Mouse (Mus musculus): ENCODE results near the gene Pdzrn4. TPM values are rescaled to one million over a fixed set of nuclear protein-coding genes. Genes with fewer than 3 reads are reported as not detected.
A peak's percentile ranks its signal among the peaks of the same experiment; 100 is the strongest.
"Not testable (repeated sequence)": the region's sequence is repeated elsewhere in the genome, so short reads cannot be mapped to it uniquely, and the experiment has no call there.

The Pdzrn4 gene
- polyA plus RNA-seq (2012; rRNA removed) = 1.4 and 1.8 TPM in 2 replicates
- 1.9 and 3.1 TPM in 2 replicates for polyA plus RNA-seq (2014; fragmentation: Nextera tagmentation; extraction: Ambion mirVana)

- Histone ChIP-seq H3K9ac (ENCODE audit: low read depth, low read length, severe bottlenecking) (peak within 1 kb of the TSS; percentile 56), H3K27me3 (ENCODE audit: control insufficient read depth, insufficient read depth, low read length) (peaks cover 27% of the 10 kb centered on the region), H3K4me1 (ENCODE audit: control insufficient read depth, insufficient read depth, low read length) (peaks cover 8% of the 10 kb centered on the region; the same call in 1 of the 2 replicates), H3K9me3 (ENCODE audit: control insufficient read depth, low read length) (no peaks in the 10 kb centered on the region), H3K36me3 (ENCODE audit: control insufficient read depth, insufficient read depth, low read length) (no peaks in the 10 kb centered on the region), H3K4me2 (replicated peaks; ENCODE audit: low read depth, low read length, severe bottlenecking) (peak within 1 kb of the TSS; percentile 95), H3K4me3 (replicated peaks; ENCODE audit: low read length) (peak within 1 kb of the TSS; percentile 57), H3K27ac (replicated peaks; ENCODE audit: low read depth, low read length) (no peak within 1 kb of the TSS)
- WGBS = under 1% methylated on average over 57 of the region's 65 CpGs
- no peak for TF ChIP-seq POLR2A (IDR thresholded peaks at IDR 0.05; ENCODE audit: borderline replicate concordance, extremely low read depth, insufficient read depth, insufficient read length)
- DNase-seq (ENCODE audit: low spot score) = no peak
- peak; percentile 43; the same call in 1 of the 2 replicates for ATAC-seq (ENCODE audit: low FRiP score, low read depth)
These were observed at the start of gene Pdzrn4 for GRCm38 (mm10) chr15:92396770-92397608. TSS of gene Pdzrn4 (plus strand) at chr15:92396881.

- no peak for TF ChIP-seq POLR2A (IDR thresholded peaks at IDR 0.05; ENCODE audit: borderline replicate concordance, extremely low read depth, insufficient read depth, insufficient read length)
- no peaks in the 10 kb centered on the region for H3K36me3 ChIP-seq (ENCODE audit: control insufficient read depth, insufficient read depth, low read length)
- no peak for DNase-seq (ENCODE audit: low spot score)
- H3K27ac ChIP-seq (replicated peaks; ENCODE audit: low read depth, low read length) = no peak overlapping the region
- H3K9me3 ChIP-seq (ENCODE audit: control insufficient read depth, low read length) = no peaks in the 10 kb centered on the region
- ATAC-seq (ENCODE audit: low FRiP score, low read depth) = no peak
- H3K27me3 ChIP-seq (ENCODE audit: control insufficient read depth, insufficient read depth, low read length) = no peaks in the 10 kb centered on the region
- 36% methylated on average over 4 of the region's 4 CpGs for WGBS
- no peak overlapping the region for H3K4me2 ChIP-seq (replicated peaks; ENCODE audit: low read depth, low read length, severe bottlenecking)
- H3K9ac ChIP-seq (ENCODE audit: low read depth, low read length, severe bottlenecking) = no peak overlapping the region
- H3K4me1 ChIP-seq (ENCODE audit: control insufficient read depth, insufficient read depth, low read length) = no peaks in the 10 kb centered on the region
- H3K4me3 ChIP-seq (replicated peaks; ENCODE audit: low read length) = no peak overlapping the region
These were observed 49.3 kb upstream of the Pdzrn4 start for GRCm38 (mm10) chr15:92347426-92347825.

GRCm38 (mm10) chr15:92347902-92348301 lies 48.8 kb upstream of the Pdzrn4 start:
- Histone ChIP-seq H3K27me3 (ENCODE audit: control insufficient read depth, insufficient read depth, low read length) (no peaks in the 10 kb centered on the region), H3K4me1 (ENCODE audit: control insufficient read depth, insufficient read depth, low read length) (no peaks in the 10 kb centered on the region), H3K4me2 (replicated peaks; ENCODE audit: low read depth, low read length, severe bottlenecking) (no peak overlapping the region), H3K9me3 (ENCODE audit: control insufficient read depth, low read length) (no peaks in the 10 kb centered on the region), H3K9ac (ENCODE audit: low read depth, low read length, severe bottlenecking) (no peak overlapping the region), H3K4me3 (replicated peaks; ENCODE audit: low read length) (no peak overlapping the region), H3K27ac (replicated peaks; ENCODE audit: low read depth, low read length) (no peak overlapping the region), H3K36me3 (ENCODE audit: control insufficient read depth, insufficient read depth, low read length) (no peaks in the 10 kb centered on the region)
- no peak for TF ChIP-seq POLR2A (IDR thresholded peaks at IDR 0.05; ENCODE audit: borderline replicate concordance, extremely low read depth, insufficient read depth, insufficient read length)
- ATAC-seq (ENCODE audit: low FRiP score, low read depth) (no peak), DNase-seq (ENCODE audit: low spot score) (no peak)
- WGBS = 29% methylated on average over 3 of the region's 3 CpGs

GRCm38 (mm10) chr15:92348453-92348852 lies 48.2 kb upstream of the Pdzrn4 start:
- not testable (repeated sequence) for H3K27ac ChIP-seq (replicated peaks; ENCODE audit: low read depth, low read length); H3K27me3 ChIP-seq (ENCODE audit: control insufficient read depth, insufficient read depth, low read length); DNase-seq (ENCODE audit: low spot score); ATAC-seq (ENCODE audit: low FRiP score, low read depth); H3K36me3 ChIP-seq (ENCODE audit: control insufficient read depth, insufficient read depth, low read length); H3K9me3 ChIP-seq (ENCODE audit: control insufficient read depth, low read length); H3K4me1 ChIP-seq (ENCODE audit: control insufficient read depth, insufficient read depth, low read length); H3K4me2 ChIP-seq (replicated peaks; ENCODE audit: low read depth, low read length, severe bottlenecking); H3K9ac ChIP-seq (ENCODE audit: low read depth, low read length, severe bottlenecking); H3K4me3 ChIP-seq (replicated peaks; ENCODE audit: low read length)

- H3K4me1 ChIP-seq (ENCODE audit: control insufficient read depth, insufficient read depth, low read length) = no peaks in the 10 kb centered on the region
- no peak overlapping the region for H3K27ac ChIP-seq (replicated peaks; ENCODE audit: low read depth, low read length)
- no peaks in the 10 kb centered on the region for H3K36me3 ChIP-seq (ENCODE audit: control insufficient read depth, insufficient read depth, low read length)
- DNase-seq (ENCODE audit: low spot score) (no peak), ATAC-seq (ENCODE audit: low FRiP score, low read depth) (no peak)
- no peak overlapping the region for H3K4me3 ChIP-seq (replicated peaks; ENCODE audit: low read length)
- H3K4me2 ChIP-seq (replicated peaks; ENCODE audit: low read depth, low read length, severe bottlenecking) = no peak overlapping the region
- H3K9ac ChIP-seq (ENCODE audit: low read depth, low read length, severe bottlenecking) = no peak overlapping the region
- H3K27me3 ChIP-seq (ENCODE audit: control insufficient read depth, insufficient read depth, low read length) = no peaks in the 10 kb centered on the region
- H3K9me3 ChIP-seq (ENCODE audit: control insufficient read depth, low read length) = no peaks in the 10 kb centered on the region
- WGBS = 37% methylated on average over 6 of the region's 6 CpGs
- no peak for TF ChIP-seq POLR2A (IDR thresholded peaks at IDR 0.05; ENCODE audit: borderline replicate concordance, extremely low read depth, insufficient read depth, insufficient read length)
These were observed 32.5 kb upstream of the Pdzrn4 start for GRCm38 (mm10) chr15:92364153-92364552.
